Mouse (Mus musculus): ENCODE data around the gene Mdm2.
A peak's percentile ranks its signal among the peaks of the same experiment; 100 is the strongest.

GRCm38 (mm10) chr10:117746297-117746883 lies 35.8 kb upstream of the Mdm2 start, which contains the start of gene Slc35e3:
- TF ChIP-seq CTCF (IDR thresholded peaks at IDR 0.05; ENCODE audit: borderline replicate concordance, extremely low read depth, insufficient read depth, insufficient read length) (no peak), POLR2A (IDR thresholded peaks at IDR 0.05; ENCODE audit: borderline replicate concordance, extremely low read depth, insufficient read depth, insufficient read length, poor library complexity, severe bottlenecking) (peak; percentile 87)
